Mouse (Mus musculus) G1E (cell line): ENCODE results near the gene Idh2.

Experiments
- CTCF ChIP-seq: IDR thresholded peaks from 2 replicates; pipeline ENCODE4 v1.5.1; 2012; ENCODE audit warnings: low read depth, low read length, inconsistent platforms, mixed read lengths
- GATA1 ChIP-seq: IDR thresholded peaks from 2 replicates; pipeline ENCODE4 v1.6.1; 2012; ENCODE audit warnings: borderline replicate concordance, low read length, inconsistent platforms, mixed read lengths
- GATA2 ChIP-seq: IDR thresholded peaks from 2 replicates; pipeline ENCODE4 v1.6.1; 2012; ENCODE audit warnings: low read depth, low read length, inconsistent platforms, borderline replicate concordance
- POLR2AphosphoS5 ChIP-seq: IDR thresholded peaks from 2 replicates; pipeline ENCODE4 v1.6.1; 2012; ENCODE audit warnings: low read depth, low read length, inconsistent platforms; ENCODE audit not compliant: insufficient replicate concordance
- TAL1 ChIP-seq: conservative IDR thresholded peaks from 2 replicates; pipeline ENCODE4 v1.6.1; 2012; ENCODE audit warnings: low read depth, low read length, inconsistent platforms, mixed read lengths

- TF ChIP-seq CTCF (no peak), TAL1 (peak; percentile 92), GATA1 (no peak), POLR2AphosphoS5 (no peak), GATA2 (no peak)
Measured at GRCm38 (mm10) chr7:80146077-80146476, 30.9 kb upstream of the Idh2 start.
